Mouse (Mus musculus): Measurements from ENCODE around the gene Flrt2.

DNA sequence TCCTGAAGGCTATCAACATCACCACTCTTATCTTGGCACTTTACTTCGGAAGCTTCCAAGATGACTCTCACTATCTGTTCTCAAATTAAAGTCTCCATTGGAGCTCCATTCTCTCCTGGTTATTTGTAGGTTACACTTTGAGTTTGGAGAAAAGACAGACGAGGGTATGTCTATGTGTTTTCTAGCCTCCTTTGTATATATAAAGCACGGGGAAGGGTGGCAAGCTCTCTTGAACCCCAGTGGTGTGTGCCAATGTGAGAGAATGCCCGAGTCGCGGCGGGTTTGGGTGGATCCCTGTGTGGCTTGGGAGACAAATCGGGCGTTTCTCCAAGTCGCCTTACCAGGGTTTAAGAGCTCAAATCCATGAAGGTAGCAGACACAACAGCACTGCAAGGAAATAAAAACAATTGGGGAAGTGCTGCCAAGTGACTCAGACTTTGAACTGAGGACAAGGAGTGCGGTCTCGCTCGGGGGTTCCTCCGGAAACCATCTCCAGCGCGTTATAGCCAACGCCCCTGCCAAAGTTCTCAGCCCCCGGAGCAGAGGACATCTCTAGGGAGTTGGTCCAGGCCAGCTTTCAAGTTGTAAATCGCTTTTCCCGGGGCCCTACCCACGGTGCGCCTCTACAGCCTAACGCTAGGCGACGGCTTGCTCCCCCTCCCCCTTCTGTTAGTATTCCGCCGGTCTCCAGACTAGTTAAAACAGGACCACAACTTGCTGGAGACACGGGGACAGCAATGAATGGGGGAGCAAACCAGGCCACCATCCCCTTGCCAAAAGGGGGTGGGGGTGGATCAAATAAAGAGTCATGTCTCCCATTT lies 1.8 kb downstream of the Flrt2 start:
- TF ChIP-seq POLR2A (IDR thresholded peaks at IDR 0.05; ENCODE audit: control insufficient read depth, low read depth, low read length) (no peak), CTCF (IDR thresholded peaks at IDR 0.05; ENCODE audit: control insufficient read depth, insufficient read depth, insufficient replicate concordance, low read depth, low read length) (no peak)

Data from testis, adult 2 months (tissue).